Mouse (Mus musculus): ENCODE data around the gene Rgs6. TPM values are rescaled to one million over a fixed set of nuclear protein-coding genes. Genes with fewer than 3 reads are reported as not detected.

Gene Rgs6
- polyA plus RNA-seq, 1 experiment from 2014 or later: 0.92 TPM

- ATAC-seq (ENCODE audit: low FRiP score, low TSS enrichment): no peak
- no peak overlapping the region for H3K27ac ChIP-seq (ENCODE audit: low read depth, low read length)
- no peaks in the 10 kb centered on the region for H3K27me3 ChIP-seq (ENCODE audit: control insufficient read depth, insufficient read depth, low read length)
- H3K9me3 ChIP-seq (ENCODE audit: control insufficient read depth, low read length): no peaks in the 10 kb centered on the region
- H3K9ac ChIP-seq (ENCODE audit: low read depth, low read length): no peak overlapping the region
- 77% methylated on average over 6 of the region's 6 CpGs for WGBS
- peaks cover 5% of the 10 kb centered on the region; the same call in 1 of the 2 replicates for H3K4me1 ChIP-seq (ENCODE audit: control insufficient read depth, insufficient read depth, low read length)
- H3K36me3 ChIP-seq (ENCODE audit: control insufficient read depth, insufficient read depth, low read length): no peaks in the 10 kb centered on the region
- no peak overlapping the region for H3K4me2 ChIP-seq (replicated peaks; ENCODE audit: low read depth, low read length)
- no peak overlapping the region for H3K4me3 ChIP-seq (ENCODE audit: low read length)
Observed at GRCm38 (mm10) chr12:83168310-83168709, 580.2 kb downstream of the Rgs6 start.

GRCm38 (mm10) chr12:83169495-83170209 is 581.6 kb downstream of the Rgs6 start:
- no peak for ATAC-seq (ENCODE audit: low FRiP score, low TSS enrichment)
- Histone ChIP-seq H3K4me1 (ENCODE audit: control insufficient read depth, insufficient read depth, low read length) (peaks cover 5% of the 10 kb centered on the region; the same call in 1 of the 2 replicates), H3K4me2 (replicated peaks; ENCODE audit: low read depth, low read length) (no peak overlapping the region), H3K9ac (ENCODE audit: low read depth, low read length) (no peak overlapping the region), H3K4me3 (ENCODE audit: low read length) (no peak overlapping the region), H3K27ac (ENCODE audit: low read depth, low read length) (no peak overlapping the region), H3K27me3 (ENCODE audit: control insufficient read depth, insufficient read depth, low read length) (no peaks in the 10 kb centered on the region), H3K9me3 (ENCODE audit: control insufficient read depth, low read length) (no peaks in the 10 kb centered on the region), H3K36me3 (ENCODE audit: control insufficient read depth, insufficient read depth, low read length) (no peaks in the 10 kb centered on the region)
- 40% methylated on average over 12 of the region's 12 CpGs for WGBS

GRCm38 (mm10) chr12:83178770-83179169 is 590.7 kb downstream of the Rgs6 start:
- no peaks in the 10 kb centered on the region for H3K27me3 ChIP-seq (ENCODE audit: control insufficient read depth, insufficient read depth, low read length)
- H3K4me1 ChIP-seq (ENCODE audit: control insufficient read depth, insufficient read depth, low read length): no peaks in the 10 kb centered on the region
- H3K9ac ChIP-seq (ENCODE audit: low read depth, low read length): no peak overlapping the region
- WGBS: 41% methylated on average over 2 of the region's 2 CpGs
- H3K36me3 ChIP-seq (ENCODE audit: control insufficient read depth, insufficient read depth, low read length): no peaks in the 10 kb centered on the region
- H3K27ac ChIP-seq (ENCODE audit: low read depth, low read length): no peak overlapping the region
- H3K4me2 ChIP-seq (replicated peaks; ENCODE audit: low read depth, low read length): no peak overlapping the region
- H3K4me3 ChIP-seq (ENCODE audit: low read length): no peak overlapping the region
- H3K9me3 ChIP-seq (ENCODE audit: control insufficient read depth, low read length): no peaks in the 10 kb centered on the region
- no peak for ATAC-seq (ENCODE audit: low FRiP score, low TSS enrichment)

GRCm38 (mm10) chr12:83179860-83180259 is 591.8 kb downstream of the Rgs6 start:
- H3K4me2 ChIP-seq (replicated peaks; ENCODE audit: low read depth, low read length): no peak overlapping the region
- 90% methylated on average over 1 of the region's 1 CpGs for WGBS

GRCm38 (mm10) chr12:83180561-83180960 is 592.5 kb downstream of the Rgs6 start:
- H3K4me3 ChIP-seq (ENCODE audit: low read length): no peak overlapping the region
- no peaks in the 10 kb centered on the region for H3K9me3 ChIP-seq (ENCODE audit: control insufficient read depth, low read length)
- no peak for ATAC-seq (ENCODE audit: low FRiP score, low TSS enrichment)
- 72% methylated on average over 6 of the region's 6 CpGs for WGBS
- no peaks in the 10 kb centered on the region for H3K36me3 ChIP-seq (ENCODE audit: control insufficient read depth, insufficient read depth, low read length)
- no peaks in the 10 kb centered on the region for H3K4me1 ChIP-seq (ENCODE audit: control insufficient read depth, insufficient read depth, low read length)
- H3K4me2 ChIP-seq (replicated peaks; ENCODE audit: low read depth, low read length): no peak overlapping the region
- H3K27ac ChIP-seq (ENCODE audit: low read depth, low read length): no peak overlapping the region
- no peak overlapping the region for H3K9ac ChIP-seq (ENCODE audit: low read depth, low read length)
- no peaks in the 10 kb centered on the region for H3K27me3 ChIP-seq (ENCODE audit: control insufficient read depth, insufficient read depth, low read length)

More at GRCm38 (mm10) chr12:83179860-83180259, 591.8 kb downstream of the Rgs6 start:
- Histone ChIP-seq H3K9me3 (ENCODE audit: control insufficient read depth, low read length) (no peaks in the 10 kb centered on the region), H3K27me3 (ENCODE audit: control insufficient read depth, insufficient read depth, low read length) (no peaks in the 10 kb centered on the region), H3K9ac (ENCODE audit: low read depth, low read length) (no peak overlapping the region), H3K36me3 (ENCODE audit: control insufficient read depth, insufficient read depth, low read length) (no peaks in the 10 kb centered on the region), H3K4me1 (ENCODE audit: control insufficient read depth, insufficient read depth, low read length) (no peaks in the 10 kb centered on the region), H3K4me3 (ENCODE audit: low read length) (no peak overlapping the region), H3K27ac (ENCODE audit: low read depth, low read length) (no peak overlapping the region)
- no peak for ATAC-seq (ENCODE audit: low FRiP score, low TSS enrichment)

GRCm38 (mm10) chr12:83201674-83202073 is 613.6 kb downstream of the Rgs6 start:
- ATAC-seq (ENCODE audit: low FRiP score, low TSS enrichment): no peak
- Histone ChIP-seq H3K4me1 (ENCODE audit: control insufficient read depth, insufficient read depth, low read length) (peaks cover 7% of the 10 kb centered on the region), H3K4me3 (ENCODE audit: low read length) (no peak overlapping the region), H3K9ac (ENCODE audit: low read depth, low read length) (no peak overlapping the region), H3K9me3 (ENCODE audit: control insufficient read depth, low read length) (no peaks in the 10 kb centered on the region), H3K27ac (ENCODE audit: low read depth, low read length) (no peak overlapping the region), H3K27me3 (ENCODE audit: control insufficient read depth, insufficient read depth, low read length) (no peaks in the 10 kb centered on the region), H3K4me2 (replicated peaks; ENCODE audit: low read depth, low read length) (no peak overlapping the region), H3K36me3 (ENCODE audit: control insufficient read depth, insufficient read depth, low read length) (no peaks in the 10 kb centered on the region)
- 23% methylated on average over 3 of the region's 3 CpGs for WGBS

GRCm38 (mm10) chr12:83204361-83204760 is 616.3 kb downstream of the Rgs6 start:
- Histone ChIP-seq H3K9ac (ENCODE audit: low read depth, low read length) (no peak overlapping the region), H3K27ac (ENCODE audit: low read depth, low read length) (no peak overlapping the region), H3K4me2 (replicated peaks; ENCODE audit: low read depth, low read length) (no peak overlapping the region), H3K27me3 (ENCODE audit: control insufficient read depth, insufficient read depth, low read length) (no peaks in the 10 kb centered on the region), H3K4me1 (ENCODE audit: control insufficient read depth, insufficient read depth, low read length) (peaks cover 11% of the 10 kb centered on the region), H3K9me3 (ENCODE audit: control insufficient read depth, low read length) (no peaks in the 10 kb centered on the region), H3K4me3 (ENCODE audit: low read length) (no peak overlapping the region), H3K36me3 (ENCODE audit: control insufficient read depth, insufficient read depth, low read length) (no peaks in the 10 kb centered on the region)
- ATAC-seq (ENCODE audit: low FRiP score, low TSS enrichment): no peak
- 60% methylated on average over 5 of the region's 5 CpGs for WGBS

GRCm38 (mm10) chr12:83206866-83207265 is 618.8 kb downstream of the Rgs6 start:
- H3K9me3 ChIP-seq (ENCODE audit: control insufficient read depth, low read length): no peaks in the 10 kb centered on the region
- peaks cover 23% of the 10 kb centered on the region for H3K4me1 ChIP-seq (ENCODE audit: control insufficient read depth, insufficient read depth, low read length)
- no peaks in the 10 kb centered on the region for H3K36me3 ChIP-seq (ENCODE audit: control insufficient read depth, insufficient read depth, low read length)
- H3K27me3 ChIP-seq (ENCODE audit: control insufficient read depth, insufficient read depth, low read length): no peaks in the 10 kb centered on the region
- ATAC-seq (ENCODE audit: low FRiP score, low TSS enrichment): no peak
- WGBS: 62% methylated on average over 6 of the region's 6 CpGs
- no peak overlapping the region for H3K27ac ChIP-seq (ENCODE audit: low read depth, low read length)
- H3K4me3 ChIP-seq (ENCODE audit: low read length): no peak overlapping the region
- no peak overlapping the region for H3K4me2 ChIP-seq (replicated peaks; ENCODE audit: low read depth, low read length)
- H3K9ac ChIP-seq (ENCODE audit: low read depth, low read length): no peak overlapping the region

GRCm38 (mm10) chr12:83207481-83207880 is 619.4 kb downstream of the Rgs6 start:
- H3K36me3 ChIP-seq (ENCODE audit: control insufficient read depth, insufficient read depth, low read length): no peaks in the 10 kb centered on the region
- WGBS: 65% methylated on average over 5 of the region's 5 CpGs
- H3K4me2 ChIP-seq (replicated peaks; ENCODE audit: low read depth, low read length): no peak overlapping the region
- H3K4me3 ChIP-seq (ENCODE audit: low read length): no peak overlapping the region
- no peak for ATAC-seq (ENCODE audit: low FRiP score, low TSS enrichment)
- H3K27me3 ChIP-seq (ENCODE audit: control insufficient read depth, insufficient read depth, low read length): no peaks in the 10 kb centered on the region
- H3K27ac ChIP-seq (ENCODE audit: low read depth, low read length): no peak overlapping the region
- no peak overlapping the region for H3K9ac ChIP-seq (ENCODE audit: low read depth, low read length)
- H3K4me1 ChIP-seq (ENCODE audit: control insufficient read depth, insufficient read depth, low read length): peaks cover 22% of the 10 kb centered on the region
- no peaks in the 10 kb centered on the region for H3K9me3 ChIP-seq (ENCODE audit: control insufficient read depth, low read length)

Measured in kidney, embryonic 14.5 days (tissue).